Mouse (Mus musculus): ENCODE results near the gene Strip1.

DNA sequence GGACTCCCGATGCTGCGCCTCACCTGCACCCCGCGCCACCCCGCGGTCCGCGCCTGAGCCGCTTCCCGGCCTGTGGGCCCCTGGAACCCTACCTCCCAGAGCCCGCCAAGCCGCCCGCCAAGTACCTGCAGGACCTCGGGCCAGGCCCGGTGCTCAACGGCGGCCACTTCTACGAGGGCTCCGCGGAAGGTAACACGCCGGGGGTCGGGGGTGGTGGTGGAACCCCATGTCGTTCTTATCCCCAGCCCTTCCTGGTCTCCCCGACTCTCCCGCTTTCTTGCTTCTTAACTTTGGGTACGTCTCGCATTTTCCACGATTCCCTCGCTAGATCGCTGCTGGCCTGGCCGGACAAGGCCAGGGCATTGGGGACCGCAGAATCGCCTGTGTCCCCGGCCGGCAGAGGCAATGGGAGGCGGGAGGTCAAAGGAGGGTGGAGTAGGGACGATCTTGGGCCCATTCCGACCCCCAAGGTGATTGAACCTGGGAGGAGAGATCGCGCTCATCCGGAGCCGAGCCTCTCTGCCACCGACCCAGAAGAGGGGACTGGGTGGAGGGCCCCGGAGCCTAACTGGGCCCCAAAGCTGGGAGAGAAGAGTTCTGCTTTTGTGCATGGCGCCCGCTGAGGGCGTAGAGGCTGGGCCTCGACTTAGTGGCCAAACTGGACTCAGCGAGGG is 36.1 kb downstream of the Strip1 start:
- TF ChIP-seq POLR2A (IDR thresholded peaks at IDR 0.05; ENCODE audit: extremely low read depth, insufficient read depth, low read length) (no peak), CTCF (IDR thresholded peaks at IDR 0.05; ENCODE audit: low read depth, low read length) (no peak)

All from liver, adult 2 months (tissue).